In genomic region chr12:73560091-73560490, GRCm38 (mm10) we compare ENCODE assay signal across 14 mouse cellular contexts. TPM values are rescaled to one million over a fixed set of nuclear protein-coding genes. Genes with fewer than 3 reads are reported as not detected.
A peak's percentile ranks its signal among the peaks of the same experiment; 100 is the strongest.
DNase-seq lines count a peak whose midpoint lies in the region; ATAC-seq and TF ChIP-seq lines count a peak whose summit lies in the region.
"Had no signal": no experiment of that assay in that cellular context is flagged by ENCODE, and none has a peak within 500 bp of the region (broad histone marks: within the 10 kb centered on the region; RNA-seq: fewer than 3 reads in every experiment).

No protein-coding gene starts in this region.

- H3K4me3 ChIP-seq in embryonic facial prominence, embryonic 11.5 days (ENCODE audit: low read depth, low read length): no peak overlapping the region
- H3K4me3 ChIP-seq in embryonic facial prominence, embryonic 10.5 days: no peak overlapping the region
- no peak overlapping the region for H3K4me3 ChIP-seq in liver, adult 2 months (ENCODE audit: insufficient read depth, low read depth, low read length)
- no peak overlapping the region for H3K4me3 ChIP-seq in liver, embryonic 11.5 days (ENCODE audit: low read depth, low read length)
- H3K4me3 ChIP-seq: embryonic facial prominence, embryonic 13.5 days; kidney, embryonic 15.5 days; megakaryocyte, embryonic 14.5 days; neural tube, embryonic 15.5 days had no signal

- WGBS in embryonic facial prominence, embryonic 11.5 days: 50% methylated on average over 7 of the region's 7 CpGs
- 50% methylated on average over 7 of the region's 7 CpGs for WGBS in embryonic facial prominence, embryonic 10.5 days
- WGBS in liver, adult 2 months: 51% methylated on average over 7 of the region's 7 CpGs
- WGBS in liver, embryonic 11.5 days: 46% methylated on average over 7 of the region's 7 CpGs

- H3K27me3 ChIP-seq in embryonic facial prominence, embryonic 11.5 days (ENCODE audit: control insufficient read depth, insufficient read depth, low read length): no peaks in the 10 kb centered on the region
- H3K27me3 ChIP-seq in embryonic facial prominence, embryonic 10.5 days (replicated peaks; ENCODE audit: low read depth, poor library complexity, severe bottlenecking): no peaks in the 10 kb centered on the region
- H3K27me3 ChIP-seq in liver, adult 2 months (ENCODE audit: control insufficient read depth, insufficient read depth, low read length): no peaks in the 10 kb centered on the region
- H3K27me3 ChIP-seq in liver, embryonic 11.5 days (replicated peaks; ENCODE audit: control insufficient read depth, insufficient read depth, low read length): no peaks in the 10 kb centered on the region
- H3K27me3 ChIP-seq: embryonic facial prominence, embryonic 13.5 days; kidney, embryonic 15.5 days; neural tube, embryonic 15.5 days had no signal

- TF ChIP-seq POLR2A in liver, adult 2 months (IDR thresholded peaks at IDR 0.05; ENCODE audit: extremely low read depth, insufficient read depth, low read length): no peak
- no peak for TF ChIP-seq POLR2A in brain, embryonic 14.5 days (IDR thresholded peaks at IDR 0.05; ENCODE audit: borderline replicate concordance, extremely low read depth, insufficient read depth, insufficient read length, poor library complexity, severe bottlenecking)

- no peak overlapping the region for H3K4me2 ChIP-seq in embryonic facial prominence, embryonic 11.5 days (ENCODE audit: low read depth, low read length)
- no peak overlapping the region for H3K4me2 ChIP-seq in liver, embryonic 11.5 days
- H3K4me2 ChIP-seq: embryonic facial prominence, embryonic 13.5 days; kidney, embryonic 15.5 days; neural tube, embryonic 15.5 days had no signal

- TF ChIP-seq CTCF in liver, adult 2 months (IDR thresholded peaks at IDR 0.05; ENCODE audit: low read depth, low read length): peak; percentile 59
- TF ChIP-seq CTCF in brain, embryonic 14.5 days (IDR thresholded peaks at IDR 0.05; ENCODE audit: borderline replicate concordance, extremely low read depth, insufficient read depth, insufficient read length): peak; percentile 43; the same call in 1 of the 2 replicates

- peak; percentile 52 for DNase-seq in embryonic facial prominence, embryonic 11.5 days (ENCODE audit: low spot score)
- DNase-seq in embryonic facial prominence, embryonic 10.5 days (ENCODE audit: low spot score): no peak
- no peak for DNase-seq in liver, adult 2 months (ENCODE audit: extremely low read depth, low read depth, low spot score)
- no peak for DNase-seq in liver, embryonic 11.5 days (ENCODE audit: low spot score)
- DNase-seq in CD4-positive helper T cell, adult 2 months (ENCODE audit: low read depth, low spot score): peak; percentile 37
- peak; percentile 8 for DNase-seq in brain, embryonic 14.5 days (ENCODE audit: low read depth)
- DNase-seq in urinary bladder, postnatal 25 days (ENCODE audit: low spot score): no peak
- DNase-seq in adrenal gland, postnatal 10 days: no peak
- DNase-seq: spleen, adult 18-20 months had no signal

- H3K27ac ChIP-seq in embryonic facial prominence, embryonic 11.5 days (replicated peaks; ENCODE audit: low read depth, low read length): no peak overlapping the region
- H3K27ac ChIP-seq in embryonic facial prominence, embryonic 10.5 days (replicated peaks): no peak overlapping the region
- H3K27ac ChIP-seq in liver, adult 2 months (replicated peaks; ENCODE audit: insufficient read depth, low read depth, low read length): no peak overlapping the region
- H3K27ac ChIP-seq in liver, embryonic 11.5 days (ENCODE audit: low read depth, low read length): no peak overlapping the region
- H3K27ac ChIP-seq: embryonic facial prominence, embryonic 13.5 days; kidney, embryonic 15.5 days; neural tube, embryonic 15.5 days had no signal

- H3K36me3 ChIP-seq in embryonic facial prominence, embryonic 11.5 days (replicated peaks; ENCODE audit: control insufficient read depth, insufficient read depth, low read depth, low read length): no peaks in the 10 kb centered on the region
- no peaks in the 10 kb centered on the region for H3K36me3 ChIP-seq in embryonic facial prominence, embryonic 10.5 days (replicated peaks)
- H3K36me3 ChIP-seq in liver, adult 2 months (ENCODE audit: control insufficient read depth, insufficient read depth, low read length): no peaks in the 10 kb centered on the region
- no peaks in the 10 kb centered on the region for H3K36me3 ChIP-seq in liver, embryonic 11.5 days (ENCODE audit: control insufficient read depth, insufficient read depth, low read length)
- H3K36me3 ChIP-seq: embryonic facial prominence, embryonic 13.5 days; G1E; kidney, embryonic 15.5 days; neural tube, embryonic 15.5 days had no signal

- H3K9me3 ChIP-seq in embryonic facial prominence, embryonic 11.5 days (replicated peaks; ENCODE audit: control insufficient read depth, low read length): no peaks in the 10 kb centered on the region
- H3K9me3 ChIP-seq in embryonic facial prominence, embryonic 10.5 days: peaks cover 4% of the 10 kb centered on the region; the same call in 1 of the 2 replicates
- no peaks in the 10 kb centered on the region for H3K9me3 ChIP-seq in liver, embryonic 11.5 days (ENCODE audit: control insufficient read depth, low read length)
- H3K9me3 ChIP-seq: embryonic facial prominence, embryonic 13.5 days; G1E; kidney, embryonic 15.5 days; neural tube, embryonic 15.5 days had no signal

- H3K9ac ChIP-seq in embryonic facial prominence, embryonic 11.5 days (replicated peaks; ENCODE audit: low read length): no peak overlapping the region
- H3K9ac ChIP-seq in liver, adult 2 months (ENCODE audit: low read depth, low read length): no peak overlapping the region
- no peak overlapping the region for H3K9ac ChIP-seq in liver, embryonic 11.5 days (ENCODE audit: low read depth, low read length)
- H3K9ac ChIP-seq: embryonic facial prominence, embryonic 13.5 days; kidney, embryonic 15.5 days; neural tube, embryonic 15.5 days had no signal

- ATAC-seq in embryonic facial prominence, embryonic 11.5 days (replicated peaks; ENCODE audit: insufficient number of reproducible peaks, low FRiP score, low TSS enrichment, low read depth): no peak
- no peak for ATAC-seq in liver, embryonic 11.5 days (replicated peaks; ENCODE audit: low FRiP score)

- no peaks in the 10 kb centered on the region for H3K4me1 ChIP-seq in embryonic facial prominence, embryonic 11.5 days (ENCODE audit: control insufficient read depth, insufficient read depth, low read length)
- H3K4me1 ChIP-seq in embryonic facial prominence, embryonic 10.5 days: peaks cover 5% of the 10 kb centered on the region
- no peaks in the 10 kb centered on the region for H3K4me1 ChIP-seq in liver, adult 2 months (ENCODE audit: control insufficient read depth, insufficient read depth, low read length)
- H3K4me1 ChIP-seq in liver, embryonic 11.5 days (replicated peaks; ENCODE audit: control insufficient read depth, insufficient read depth, low read length): no peaks in the 10 kb centered on the region
- H3K4me1 ChIP-seq: neural tube, embryonic 15.5 days had no signal

- H3K79me2 ChIP-seq in liver, adult 2 months (ENCODE audit: control insufficient read depth, insufficient read depth, low read length): no peaks in the 10 kb centered on the region

RNA-seq across cellular contexts. Expression of gene Tmem30b, which starts 13.9 kb away (rescaled TPM):
- polyA plus RNA-seq in embryonic facial prominence, embryonic 11.5 days (2014; fragmentation: Nextera tagmentation; extraction: Ambion mirVana): 10.3 and 11.2 TPM in 2 replicates
- 8.1 and 11.0 TPM in 2 replicates for polyA plus RNA-seq in embryonic facial prominence, embryonic 10.5 days (2016; fragmentation: Nextera tagmentation; extraction: Ambion mirVana)
- total RNA-seq in liver, adult 2 months (2014; rRNA removed): 18.9 and 24.4 TPM in 2 replicates
- 23.1 and 23.3 TPM in 2 replicates for polyA plus RNA-seq in liver, adult 2 months (2012; rRNA removed)
- 0.58 and 0.94 TPM in 2 replicates for polyA plus RNA-seq in liver, embryonic 11.5 days (2014; fragmentation: Nextera tagmentation; extraction: Ambion mirVana)
- 0.32 and 0.37 TPM in 2 replicates for polyA plus RNA-seq in brain, embryonic 14.5 days (2012; rRNA removed)
- total RNA-seq in adrenal gland, postnatal 10 days (2021): 1 to 10 TPM; 3.0 to 5.8 TPM
- polyA plus RNA-seq: G1E had no signal

RNA-seq across cellular contexts. Expression of gene Prkch, which starts 24.5 kb away (rescaled TPM):
- 11.6 TPM in 2 replicates for polyA plus RNA-seq in embryonic facial prominence, embryonic 11.5 days (2014; fragmentation: Nextera tagmentation; extraction: Ambion mirVana)
- polyA plus RNA-seq in embryonic facial prominence, embryonic 10.5 days (2016; fragmentation: Nextera tagmentation; extraction: Ambion mirVana): 6.7 and 6.9 TPM in 2 replicates
- total RNA-seq in liver, adult 2 months (2014; rRNA removed): 5.3 and 5.9 TPM in 2 replicates
- 1.3 and 1.5 TPM in 2 replicates for polyA plus RNA-seq in liver, adult 2 months (2012; rRNA removed)
- 5.7 and 6.4 TPM in 2 replicates for polyA plus RNA-seq in liver, embryonic 11.5 days (2014; fragmentation: Nextera tagmentation; extraction: Ambion mirVana)
- 4.7 and 7.7 TPM in 2 replicates for polyA plus RNA-seq in brain, embryonic 14.5 days (2012; rRNA removed)
- total RNA-seq in adrenal gland, postnatal 10 days (2021): 10 to 100 TPM; 21.7 to 25.6 TPM
- polyA plus RNA-seq: G1E had no signal

Comparison
In these comparisons a context has a peak if more than half of its experiments do, and no peak if none do; other contexts are left out.
1. DNase-seq: peak in embryonic facial prominence, embryonic 11.5 days (single experiment), CD4-positive helper T cell, adult 2 months (single experiment) and brain, embryonic 14.5 days (single experiment); none in embryonic facial prominence, embryonic 10.5 days (single experiment), liver, adult 2 months (single experiment), liver, embryonic 11.5 days (single experiment), urinary bladder, postnatal 25 days (single experiment) and adrenal gland, postnatal 10 days (single experiment).